Mouse (Mus musculus) splenic B cell, adult 2 months (primary cell): ENCODE data around the gene Adamts14.

Source experiments
- DNase-seq: peaks from one replicate; pipeline ENCODE4 v3.0.0-alpha.2; 2011; ENCODE audit warnings: low read depth, low spot score
- H3K27me3 ChIP-seq: 2 replicates; pipeline ENCODE4 v1.6.1; 2012; ENCODE audit warnings: mild to moderate bottlenecking, low read length, moderate library complexity, mixed read lengths; ENCODE audit not compliant: control insufficient read depth, poor library complexity, insufficient read depth, severe bottlenecking
- H3K36me3 ChIP-seq: 2 replicates; pipeline ENCODE4 v1.6.1; 2012; ENCODE audit warnings: mild to moderate bottlenecking, low read length, moderate library complexity, mixed read lengths; ENCODE audit not compliant: control insufficient read depth, poor library complexity, insufficient read depth, severe bottlenecking

Gene Adamts14

GRCm38 (mm10) chr10:61231756-61232155, 41.5 kb downstream of the Adamts14 start:
- Histone ChIP-seq H3K27me3 (no peaks in the 10 kb centered on the region), H3K36me3 (no peaks in the 10 kb centered on the region)
- no peak for DNase-seq

GRCm38 (mm10) chr10:61226784-61227396, 46.3 kb downstream of the Adamts14 start:
- no peaks in the 10 kb centered on the region for H3K27me3 ChIP-seq
- no peak for DNase-seq
- no peaks in the 10 kb centered on the region for H3K36me3 ChIP-seq

- DNase-seq = no peak
Observed at GRCm38 (mm10) chr10:61225694-61226093, 47.5 kb downstream of the Adamts14 start.

DNA sequence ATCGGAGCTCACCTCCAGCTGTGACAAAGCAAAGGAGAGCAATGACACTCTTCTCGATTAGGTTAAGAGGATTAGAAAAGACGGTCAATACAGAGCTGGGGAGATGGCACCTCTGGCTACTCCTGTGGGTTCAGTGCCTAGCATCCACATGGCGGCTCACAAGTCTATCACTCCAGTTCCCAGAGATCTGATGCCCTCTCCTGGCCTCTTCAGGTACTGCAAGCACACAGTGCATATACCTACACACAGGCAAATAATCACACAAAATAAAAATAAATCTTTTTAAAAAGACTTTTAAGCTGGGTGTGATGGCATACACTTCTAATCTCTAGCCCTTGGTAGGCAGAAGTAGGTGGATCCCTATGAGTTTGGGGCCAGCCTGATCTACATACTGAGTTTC, 53.9 kb downstream of the Adamts14 start:
- no peaks in the 10 kb centered on the region for H3K36me3 ChIP-seq
- no peak for DNase-seq
- H3K27me3 ChIP-seq = no peaks in the 10 kb centered on the region

More at GRCm38 (mm10) chr10:61225694-61226093, 47.5 kb downstream of the Adamts14 start:
- no peaks in the 10 kb centered on the region for H3K36me3 ChIP-seq
- H3K27me3 ChIP-seq = no peaks in the 10 kb centered on the region

DNA sequence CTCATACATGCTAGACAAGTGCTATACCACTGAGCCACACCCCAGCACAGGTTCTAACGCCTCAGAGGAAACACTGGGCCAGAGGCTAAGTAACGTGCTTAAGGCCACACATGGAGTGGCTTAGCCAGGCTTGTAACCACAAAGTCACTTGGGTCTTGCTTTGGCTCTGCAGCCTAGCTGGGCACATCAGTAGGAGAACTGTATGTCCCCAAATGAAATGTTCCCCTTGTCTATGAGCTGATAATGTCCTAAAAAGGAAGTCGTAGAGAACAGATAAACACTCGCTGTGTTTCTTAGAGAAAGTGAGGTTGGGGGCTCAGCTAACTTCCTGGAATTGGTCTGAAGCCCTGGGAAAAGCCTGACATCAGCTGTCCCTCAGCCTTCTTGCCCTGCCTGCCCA, 57.1 kb downstream of the Adamts14 start:
- H3K36me3 ChIP-seq = no peaks in the 10 kb centered on the region
- H3K27me3 ChIP-seq = no peaks in the 10 kb centered on the region
- DNase-seq = no peak

DNA sequence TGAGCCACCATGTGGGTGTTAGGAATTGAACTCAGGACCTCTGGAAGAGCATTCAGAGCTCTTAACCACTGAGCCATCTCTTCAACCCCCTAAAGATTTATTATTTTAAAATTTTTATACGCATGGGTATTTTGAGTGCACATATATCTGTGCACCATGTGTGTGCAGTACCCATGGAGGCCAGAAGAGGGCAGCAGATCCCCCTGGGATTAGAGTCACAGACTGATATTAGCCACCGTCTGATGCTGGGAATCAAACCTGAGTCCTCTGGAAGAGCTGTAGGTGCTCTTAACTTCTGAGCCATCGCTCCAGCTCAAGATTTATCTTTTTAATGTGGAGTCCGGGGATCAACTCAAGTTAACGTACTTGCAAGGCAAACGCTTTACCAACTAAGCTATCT, 57.6 kb downstream of the Adamts14 start:
- DNase-seq = no peak
- no peaks in the 10 kb centered on the region for H3K27me3 ChIP-seq
- H3K36me3 ChIP-seq = no peaks in the 10 kb centered on the region

DNA sequence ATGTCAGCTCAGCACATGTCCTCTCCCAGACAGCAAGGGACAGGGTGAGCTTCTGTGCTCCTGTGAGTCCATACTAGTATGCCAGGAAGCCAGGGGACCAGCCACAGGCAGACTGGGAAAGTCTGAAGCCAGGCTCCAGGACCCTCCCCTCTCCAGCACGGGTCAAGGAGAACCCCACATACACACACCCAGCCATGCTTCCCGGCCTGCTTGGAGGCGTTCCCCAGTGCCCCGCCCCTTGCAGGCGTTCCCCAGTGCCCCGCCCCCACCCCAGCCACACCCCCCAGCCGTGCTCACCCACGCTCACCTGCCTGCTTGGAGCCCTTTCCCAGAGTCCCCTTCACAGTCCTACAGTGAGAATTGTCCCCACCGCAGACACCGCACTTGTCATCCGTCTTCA, 60.4 kb downstream of the Adamts14 start:
- DNase-seq = no peak
- no peaks in the 10 kb centered on the region for H3K27me3 ChIP-seq
- H3K36me3 ChIP-seq = no peaks in the 10 kb centered on the region

DNA sequence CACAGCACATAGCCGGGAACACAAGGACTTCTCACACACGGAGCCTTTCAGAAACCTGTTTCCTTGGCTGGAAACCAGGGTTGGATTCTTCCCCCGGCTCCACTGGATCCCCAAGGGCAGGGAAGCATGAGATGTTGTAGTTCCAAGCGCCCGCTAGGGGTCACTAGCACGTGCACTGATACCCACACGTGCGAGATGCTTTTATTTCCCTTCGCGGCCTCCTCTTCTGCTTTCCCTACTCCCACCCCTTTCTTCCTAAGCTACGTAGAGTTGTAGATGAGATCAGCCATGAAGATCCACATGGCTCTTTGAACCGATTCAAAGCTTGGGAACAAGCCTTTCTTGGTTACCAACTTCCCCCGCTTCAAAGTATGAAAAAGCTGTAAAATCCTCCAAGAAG, 61.5 kb downstream of the Adamts14 start:
- Histone ChIP-seq H3K36me3 (no peaks in the 10 kb centered on the region), H3K27me3 (no peaks in the 10 kb centered on the region)
- peak; percentile 58 for DNase-seq

DNA sequence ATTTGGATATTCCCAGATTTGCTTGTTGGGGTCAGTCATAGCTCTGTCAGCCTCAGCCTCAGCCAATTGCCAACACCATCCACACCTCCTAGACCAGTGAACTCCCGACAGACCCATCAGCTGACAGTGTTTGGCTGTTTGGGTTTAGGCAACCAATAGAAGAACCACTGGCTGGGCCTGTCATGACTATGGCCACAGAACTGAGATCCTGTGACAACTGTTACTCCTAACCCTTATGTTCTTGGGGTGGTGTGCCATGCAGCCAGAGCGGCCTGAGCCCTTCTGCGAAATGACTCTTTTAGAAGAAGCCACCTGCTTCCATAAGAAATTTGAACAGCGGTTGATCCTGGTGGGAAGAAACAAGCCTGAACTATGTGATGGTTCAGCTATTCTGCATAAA, 62.1 kb downstream of the Adamts14 start:
- no peaks in the 10 kb centered on the region for H3K27me3 ChIP-seq
- DNase-seq = no peak
- no peaks in the 10 kb centered on the region for H3K36me3 ChIP-seq

GRCm38 (mm10) chr10:61208114-61208684, 65.0 kb downstream of the Adamts14 start:
- no peaks in the 10 kb centered on the region for H3K27me3 ChIP-seq
- DNase-seq = no peak
- no peaks in the 10 kb centered on the region for H3K36me3 ChIP-seq

DNA sequence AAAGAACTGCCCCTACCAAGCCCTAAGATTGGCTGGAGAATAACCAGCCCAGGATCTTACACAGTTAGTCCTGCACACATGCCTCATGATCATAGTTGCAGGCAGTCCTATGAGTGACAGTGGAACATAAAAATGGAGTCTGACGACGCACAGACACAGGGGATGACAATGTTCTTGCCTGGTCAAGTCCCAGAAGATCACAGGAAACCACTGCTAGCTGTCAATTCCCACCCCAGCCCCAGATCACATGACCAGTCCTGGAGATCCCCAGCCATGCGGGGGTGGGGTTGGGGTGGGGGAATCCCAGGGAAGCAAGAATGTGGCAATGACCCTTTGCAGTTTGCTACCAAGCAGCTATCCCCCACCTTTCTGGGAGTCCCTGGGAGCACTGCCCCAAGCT, 69.3 kb downstream of the Adamts14 start:
- no peak for DNase-seq
- Histone ChIP-seq H3K27me3 (no peaks in the 10 kb centered on the region), H3K36me3 (no peaks in the 10 kb centered on the region)

- peak; percentile 31 for DNase-seq
- no peaks in the 10 kb centered on the region for H3K36me3 ChIP-seq
Observed at GRCm38 (mm10) chr10:61201596-61202318, 71.5 kb downstream of the Adamts14 start.

DNA sequence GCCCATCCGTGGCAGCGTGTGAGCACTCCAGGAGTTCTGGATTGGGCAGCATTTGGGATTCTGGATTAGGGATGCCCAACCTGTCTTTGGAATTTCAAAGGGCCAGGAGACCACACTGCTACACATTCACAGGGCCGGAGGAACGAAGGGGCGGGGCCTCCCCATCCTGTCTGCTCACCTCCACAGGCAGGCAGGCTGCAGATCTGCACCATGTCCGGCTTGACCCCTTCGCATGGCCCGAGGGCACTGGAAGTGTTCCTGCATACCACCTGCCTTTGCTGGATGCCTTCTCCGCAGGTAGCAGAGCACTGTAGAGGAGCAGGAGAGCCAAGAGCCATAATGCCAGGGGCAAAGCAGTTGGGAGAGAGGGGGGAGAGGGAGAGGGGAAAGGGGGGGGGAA, 72.2 kb downstream of the Adamts14 start:
- no peak for DNase-seq
- Histone ChIP-seq H3K27me3 (no peaks in the 10 kb centered on the region), H3K36me3 (no peaks in the 10 kb centered on the region)

More at GRCm38 (mm10) chr10:61201596-61202318, 71.5 kb downstream of the Adamts14 start:
- H3K27me3 ChIP-seq = no peaks in the 10 kb centered on the region

DNA sequence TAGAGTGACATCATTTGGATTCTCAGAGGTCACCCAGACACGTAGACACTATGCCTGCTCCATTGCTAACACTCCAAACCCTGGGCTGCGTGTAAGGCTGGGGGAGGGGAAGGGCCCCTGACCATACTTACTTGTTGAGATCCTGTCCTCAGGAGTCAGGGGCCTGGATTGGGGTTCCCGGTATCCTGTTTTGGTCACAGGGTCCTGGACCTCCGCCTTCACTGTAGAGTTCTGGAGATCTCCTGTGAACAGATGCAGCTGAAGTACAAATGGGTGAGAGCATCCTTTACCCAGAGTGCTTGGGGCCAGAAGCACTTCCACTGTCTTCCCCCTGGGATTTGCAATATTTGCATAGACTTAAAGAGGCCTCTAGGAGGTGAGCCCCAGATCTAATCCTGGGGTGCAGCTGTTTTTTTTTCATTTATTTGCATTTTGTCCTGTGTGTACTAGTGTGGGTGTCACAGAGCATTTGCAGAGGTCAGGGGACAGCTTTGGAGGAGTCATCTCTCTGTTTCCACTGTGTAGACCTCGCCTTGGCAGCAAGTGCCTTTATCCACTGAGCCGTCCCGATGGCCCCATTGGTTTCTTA, 72.9 kb downstream of the Adamts14 start:
- H3K27me3 ChIP-seq = no peaks in the 10 kb centered on the region
- peak; percentile 58 for DNase-seq
- H3K36me3 ChIP-seq = no peaks in the 10 kb centered on the region

GRCm38 (mm10) chr10:61199566-61200213, 73.5 kb downstream of the Adamts14 start:
- no peaks in the 10 kb centered on the region for H3K27me3 ChIP-seq
- H3K36me3 ChIP-seq = no peaks in the 10 kb centered on the region
- peak; percentile 85 for DNase-seq
